Mouse (Mus musculus): ENCODE data around the gene Gm5141. TPM values are rescaled to one million over a fixed set of nuclear protein-coding genes. Genes with fewer than 3 reads are reported as not detected.
"Not testable (repeated sequence)": the region's sequence is repeated elsewhere in the genome, so short reads cannot be mapped to it uniquely, and the experiment has no call there.

Gm5141 gene
- 1 to 10 TPM; 6.5 to 8.8 TPM for total RNA-seq (2021)

DNA sequence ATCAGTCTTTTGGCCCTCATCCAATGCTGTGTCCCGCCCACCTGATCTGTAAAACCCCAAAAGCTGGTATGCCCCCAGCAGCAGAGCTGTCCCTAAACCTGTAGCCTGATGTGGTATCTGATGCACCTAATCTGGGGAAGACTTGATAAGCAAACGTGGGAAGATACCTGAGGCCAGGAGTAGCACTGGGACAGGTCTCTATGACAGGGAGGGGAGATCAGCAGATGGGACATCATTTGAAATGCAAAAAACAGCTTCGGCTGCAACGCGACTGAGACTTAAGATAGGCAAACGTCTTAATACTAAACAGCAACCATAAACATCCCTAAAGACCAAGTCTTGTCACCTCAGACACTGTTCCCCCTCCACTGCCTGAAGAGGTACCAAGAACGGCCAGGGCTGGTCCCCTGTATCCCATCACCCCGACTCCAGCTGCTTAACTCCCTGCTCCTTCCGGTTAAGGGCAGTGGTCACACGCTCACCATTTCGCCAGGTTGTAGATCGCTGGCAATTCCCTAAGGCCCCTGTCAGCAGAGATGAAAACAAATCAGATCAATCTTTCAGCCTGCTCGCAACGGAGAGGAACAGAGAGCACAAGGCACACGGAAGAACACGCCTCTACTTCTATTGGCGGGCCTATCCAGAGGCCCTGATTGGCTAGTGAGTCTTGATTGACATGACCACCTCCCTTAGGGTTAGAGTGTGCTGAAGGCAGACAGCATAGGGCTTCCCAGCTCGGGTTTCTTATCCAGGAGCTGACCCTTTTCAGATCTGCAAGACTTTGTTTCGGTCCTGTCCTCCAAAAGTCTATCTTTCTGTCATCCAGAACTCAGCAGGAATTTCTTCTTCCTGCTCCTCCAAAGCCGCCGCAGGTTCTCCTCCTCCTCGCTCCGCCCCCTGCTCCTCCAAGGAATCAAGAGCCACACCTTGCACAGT, at the start of gene Gm5141:
Gene Gm5141 (minus strand): TSS at position 610 of the 936 bp plus-strand sequence.
- peak; percentile 51 to 61 for DNase-seq

DNA sequence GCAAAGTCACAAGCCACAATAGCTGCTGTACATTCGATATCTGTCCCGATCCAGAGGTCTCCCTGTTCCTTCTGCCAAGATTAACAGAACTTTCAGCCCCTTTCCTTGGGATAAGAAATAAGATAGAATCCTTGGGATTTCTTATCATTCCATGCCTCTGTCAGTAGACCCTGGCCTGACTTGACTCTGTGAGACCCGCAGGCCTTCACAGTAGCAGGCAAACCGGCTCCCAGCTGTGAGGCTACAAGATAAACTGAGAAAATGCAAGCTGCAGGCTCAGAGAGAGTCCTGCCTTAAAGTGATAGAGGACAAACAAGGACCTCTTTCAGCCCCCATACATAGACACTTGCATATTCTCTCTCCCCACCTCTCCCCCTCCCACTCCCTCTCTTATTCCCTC, 47.7 kb upstream of the Gm5141 start:
- no peak for DNase-seq

DNA sequence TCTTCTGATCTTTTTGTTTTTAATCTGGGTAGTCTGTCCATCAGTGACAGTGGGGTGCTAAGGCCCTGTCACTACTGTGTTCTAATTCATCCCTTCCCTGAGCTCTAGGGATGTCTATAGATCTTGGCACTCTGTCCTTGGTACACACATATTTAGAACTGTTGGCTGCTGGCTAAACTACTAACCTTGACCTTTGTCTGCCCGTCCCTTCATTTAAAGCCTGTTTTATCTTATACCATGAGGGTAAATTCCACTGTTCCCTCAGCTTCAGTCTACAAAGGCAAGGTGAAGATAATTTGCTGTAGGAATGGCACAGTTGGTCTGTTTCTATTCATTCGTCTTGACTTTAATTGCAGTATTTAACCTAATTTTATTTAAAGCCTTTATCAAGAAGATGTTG, 46.6 kb upstream of the Gm5141 start:
- no peak for DNase-seq

DNA sequence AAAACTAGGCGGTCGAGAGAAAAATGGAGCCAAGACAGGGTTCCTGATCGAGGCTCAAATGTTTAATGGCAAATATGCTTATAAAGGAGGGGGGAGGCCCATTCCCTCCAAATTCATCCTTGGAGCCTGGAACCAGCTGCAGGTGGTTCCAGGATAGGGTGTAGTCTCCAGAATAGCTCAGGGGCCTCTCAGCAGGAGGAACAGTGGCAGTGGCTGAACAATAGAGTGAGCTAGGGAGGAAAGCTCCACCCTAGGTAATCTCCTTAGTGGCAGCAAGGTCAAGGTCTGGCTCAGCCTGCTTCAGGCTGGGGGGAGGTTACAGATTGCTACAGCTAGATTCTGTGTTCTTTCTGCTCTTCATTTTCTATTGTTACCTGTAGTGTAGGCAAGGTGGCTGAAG, 30.1 kb upstream of the Gm5141 start:
- DNase-seq = not testable (repeated sequence)

DNA sequence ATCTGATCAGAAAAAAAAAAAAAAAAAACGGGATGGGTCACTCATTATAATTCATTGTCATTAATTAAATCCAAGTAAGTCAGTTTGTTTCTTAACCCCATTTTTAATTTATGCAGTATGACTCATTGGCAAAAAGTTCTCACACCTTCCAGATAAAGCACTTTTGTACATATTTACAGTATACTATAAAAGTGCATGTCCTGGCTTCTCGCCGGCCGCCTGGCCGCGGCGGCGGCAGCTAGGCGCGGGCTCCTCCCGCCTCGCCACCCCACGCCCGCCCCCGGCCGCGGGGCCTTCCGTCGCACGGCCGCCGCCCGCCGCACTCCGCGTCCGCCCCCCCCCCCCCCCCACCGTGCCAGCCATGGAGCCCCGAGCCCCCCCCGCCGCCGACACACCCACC, 27.1 kb upstream of the Gm5141 start:
- no peak for DNase-seq

DNA sequence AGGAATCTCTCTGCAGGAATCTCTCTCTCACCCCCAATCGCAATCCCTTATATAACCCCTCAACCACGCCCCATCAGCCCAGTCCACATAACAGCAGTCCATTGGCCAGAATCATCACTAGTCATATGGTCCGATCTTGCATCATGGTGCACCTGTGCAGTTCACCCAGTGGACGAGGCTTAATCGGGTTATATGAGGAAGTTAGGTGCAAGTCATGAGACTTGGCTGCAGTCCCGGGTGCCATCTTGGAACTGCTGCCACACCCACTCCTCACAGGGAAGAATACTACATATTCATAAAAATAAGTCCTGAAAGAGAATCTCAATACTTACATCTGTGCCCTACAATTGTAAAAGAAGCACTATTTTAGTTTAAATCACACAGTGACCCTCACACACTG, 22.4 kb upstream of the Gm5141 start:
- DNase-seq = not testable (repeated sequence)

DNA sequence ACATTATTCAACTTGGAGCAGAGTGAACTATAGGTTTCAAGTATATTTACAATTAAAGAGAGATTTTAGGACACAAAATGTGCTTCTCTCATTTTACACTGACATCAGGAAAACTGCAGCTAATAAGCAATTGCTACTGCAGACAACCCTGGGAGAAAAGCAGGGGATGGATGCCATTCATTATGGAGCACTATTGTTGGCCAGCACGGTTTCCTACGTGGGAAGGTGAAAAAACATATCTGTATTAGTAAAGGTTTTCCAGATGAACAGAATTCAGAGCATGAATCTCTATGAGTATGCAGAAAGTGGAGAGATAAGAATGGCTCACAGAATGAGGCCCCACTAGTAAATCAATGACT, 506 bp upstream of the Gm5141 start:
- DNase-seq = not testable (repeated sequence)

DNA sequence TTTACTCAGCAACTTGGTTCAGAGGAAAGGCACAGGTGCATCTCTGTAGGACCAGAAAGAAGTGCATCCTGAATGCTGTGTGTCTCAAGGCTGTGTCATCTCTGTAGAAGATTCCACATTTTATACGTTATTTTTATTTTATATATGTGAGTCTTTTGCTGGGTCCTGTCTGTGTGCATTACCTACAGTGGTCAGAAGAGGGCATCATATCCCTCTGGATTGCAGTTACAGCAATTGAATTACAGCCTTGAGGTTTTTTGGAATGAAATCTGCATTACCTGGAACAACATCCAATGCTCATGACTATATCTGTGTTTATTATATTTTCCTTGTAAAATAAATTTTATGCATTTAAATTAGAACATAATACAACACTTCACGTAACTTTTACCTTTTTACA, 21.8 kb downstream of the Gm5141 start:
- DNase-seq = peak in 1 of 2 experiments; percentile 8

DNA sequence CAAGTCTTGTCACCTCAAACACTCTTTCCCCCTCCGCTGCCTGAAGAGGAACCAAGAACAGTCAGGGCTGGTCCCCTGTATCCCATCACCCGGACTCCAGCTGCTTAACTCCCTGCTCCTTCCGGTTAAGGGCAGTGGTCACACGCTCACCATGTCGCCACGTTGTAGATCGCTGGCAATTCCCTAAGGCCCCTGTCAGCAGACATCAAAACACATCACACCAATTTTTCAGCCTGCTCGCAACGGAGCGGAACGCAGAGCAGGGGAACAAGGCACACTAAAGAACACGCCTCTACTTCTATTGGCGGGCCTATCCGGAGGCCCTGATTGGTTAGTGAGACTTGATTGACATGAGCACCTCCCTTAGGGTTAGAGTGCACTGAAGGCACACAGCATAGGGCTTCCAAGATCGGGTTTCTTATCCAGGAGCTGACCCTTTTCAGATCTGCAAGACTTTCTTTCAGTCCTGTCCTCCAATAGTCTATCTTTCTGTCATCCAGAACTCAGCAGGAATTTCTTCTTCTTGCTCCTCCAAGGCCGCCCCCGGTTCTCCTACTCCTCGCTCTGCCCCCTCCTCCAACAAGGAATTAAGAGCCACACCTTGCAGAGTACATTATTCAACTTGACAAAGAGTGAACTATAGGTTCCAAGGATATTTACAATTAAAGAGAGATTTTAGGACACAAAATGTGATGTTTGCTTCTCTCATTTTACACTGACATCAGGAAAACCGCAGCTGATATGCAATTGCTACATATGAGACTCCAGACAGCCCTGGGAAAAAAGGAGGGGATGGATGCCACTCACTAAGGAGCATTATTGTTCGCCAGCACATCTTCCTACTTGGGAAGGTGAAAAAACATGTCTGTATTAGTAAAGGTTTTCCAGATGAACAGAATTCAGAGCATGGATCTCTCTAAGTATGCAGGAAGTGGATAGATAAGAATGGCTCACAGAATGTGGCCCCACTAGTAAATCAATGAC, 24.9 kb downstream of the Gm5141 start, which contains the start of gene Platr25:
Gene Platr25 (minus strand): TSS at position 278 of the 984 bp plus-strand sequence.
- DNase-seq = peak; percentile 28 to 35

DNA sequence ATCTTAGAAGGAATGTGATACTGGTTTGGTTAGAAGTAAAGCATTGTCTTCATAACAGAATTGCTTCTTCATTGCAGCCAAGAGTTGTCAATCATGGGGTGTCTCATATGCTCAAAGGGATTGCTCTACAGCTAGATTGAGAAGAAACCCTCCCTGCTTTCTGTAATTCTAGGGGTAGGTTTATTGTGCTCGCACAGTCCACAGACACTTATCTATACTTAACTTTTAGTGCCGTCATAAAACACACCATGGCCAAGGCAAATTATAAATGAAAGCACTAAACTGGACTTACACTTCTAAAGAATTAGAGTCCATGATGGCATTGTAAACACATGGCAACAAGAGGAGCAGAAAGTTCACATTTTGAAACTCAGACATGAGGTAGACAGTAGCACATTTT, 52.3 kb downstream of the Gm5141 start:
- DNase-seq = no peak

Small RNA genes lying within 50 kb of the gene (microRNA-seq; reads per million reads assigned to microRNA genes)
- gene Gm24588 (0 reads per million in 2 experiments), gene Mir713 (0 to 0.21 reads per million in 2 experiments)

Other genes with a start within 250 kb of the Gm5141 start
- 1 to 10 TPM; 1.6 to 2.3 TPM for gene Zfp935, start 227.3 kb downstream of the Gm5141 start, total RNA-seq (2021)
- 1 to 10 TPM; 7.4 to 8.2 TPM for gene Zfp934, start 214.6 kb downstream of the Gm5141 start, total RNA-seq (2021)
- 1 to 10 TPM; 2.8 to 4.6 TPM for gene 6720489N17Rik, start 161.6 kb downstream of the Gm5141 start, total RNA-seq (2021)
- gene Platr25, start 25.1 kb downstream of the Gm5141 start, total RNA-seq (2021) = 10 to 100 TPM; 10.7 to 11.5 TPM
- gene Fbp2, start 72.6 kb upstream of the Gm5141 start, total RNA-seq (2021) = not detected
- gene Fbp1, start 102.5 kb upstream of the Gm5141 start, total RNA-seq (2021) = under 1 TPM in 1 of 2 experiments, not detected in 1; 0.40 TPM
- 10 to 100 TPM; 76.8 to 92.7 TPM for gene 2010111I01Rik, start 179.1 kb upstream of the Gm5141 start, total RNA-seq (2021)

Measured in layer of hippocampus, postnatal 36 days (tissue).